Mouse (Mus musculus): ENCODE measurements at regions not wholly inside any gene's neighbourhood (a gene's known extent, or its start where the extent isn't known, plus 50 kb on each side); places are given as distances from the start of the nearest gene placed in this dataset.

- TF ChIP-seq GATA1 (IDR thresholded peaks at IDR 0.05; ENCODE audit: borderline replicate concordance, low read length), result no peak
- TF ChIP-seq CTCF (IDR thresholded peaks at IDR 0.05; ENCODE audit: low read depth, low read length), result peak; percentile 36; the same call in 1 of the 2 replicates
- no peak for TF ChIP-seq GATA2 (IDR thresholded peaks at IDR 0.05; ENCODE audit: borderline replicate concordance, low read depth, low read length)
Measured at GRCm38 (mm10) chr8:38818163-38818562, 1824.8 kb downstream of the AI429214 start.

Data from G1E (cell line).